Mouse (Mus musculus): ENCODE results near the gene Ergic2. TPM values are rescaled to one million over a fixed set of nuclear protein-coding genes. Genes with fewer than 3 reads are reported as not detected.

Ergic2 gene
- total RNA-seq, 2 experiments from 2014 or later: 61.6 to 63.1 TPM

Other genes with a start within 250 kb of the Ergic2 start
- gene Far2, start 165.1 kb downstream of the Ergic2 start, total RNA-seq (2021): not detected
- 100 to 1,000 TPM; 117 to 127 TPM for gene Tmtc1, start 232.0 kb upstream of the Ergic2 start, total RNA-seq (2021)

Measured in heart, postnatal 36 days (tissue).